Mouse (Mus musculus) cortical plate, adult 2 months (tissue): ENCODE results near the gene Ccr2.

Source experiments
- CTCF ChIP-seq: fragments of 200-500 bp; IDR thresholded peaks from 2 replicates; pipeline ENCODE4 v1.5.1; 2011; ENCODE audit warnings: mild to moderate bottlenecking, control low read depth, low read length; ENCODE audit not compliant: insufficient read depth; ENCODE audit errors: extremely low read depth
- POLR2A ChIP-seq: fragments of 200-500 bp; IDR thresholded peaks from 2 replicates; pipeline ENCODE4 v1.6.1; 2011; ENCODE audit warnings: mild to moderate bottlenecking, low read length, control low read depth; ENCODE audit not compliant: insufficient read depth; ENCODE audit errors: extremely low read depth

DNA sequence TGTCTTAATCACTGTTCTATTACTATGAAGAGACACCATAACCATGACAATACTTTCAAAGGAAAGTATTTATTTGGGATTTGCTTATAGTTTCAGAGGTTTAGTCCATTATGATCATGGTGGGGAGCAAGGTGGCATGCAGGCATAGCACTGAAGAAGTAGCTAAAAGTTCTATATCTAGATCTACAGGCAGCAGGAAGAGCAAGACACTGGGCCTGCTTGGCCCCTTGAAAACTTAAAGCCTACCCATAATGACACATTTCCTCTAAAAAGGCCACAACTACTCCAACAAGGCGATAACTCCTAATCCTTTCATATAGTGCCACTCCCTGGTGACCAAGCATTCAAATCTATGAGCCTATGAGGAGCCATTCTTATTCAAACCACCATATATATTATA, 10.2 kb downstream of the Ccr2 start:
- TF ChIP-seq POLR2A, result no peak
- TF ChIP-seq CTCF, result no peak
